Mouse (Mus musculus) mouse embryonic stem cell (cell line): Measurements from ENCODE around the gene Hhipl2.
"Not testable (repeated sequence)": the region's sequence is repeated elsewhere in the genome, so short reads cannot be mapped to it uniquely, and the experiment has no call there.

Experiments used
- in situ Hi-C, 2 experiments: fragments of 300-500 bp; cut with MboI; formaldehyde crosslinking; loops; 1 replicate in 1 of 2; 3 replicates in 1 of 2; pipeline ENCODE4 v1.14.3; 2019 to 2020; ENCODE audit warnings: low sequenced_read_pairs in 2 of 2, low pct_unique_long_range_greater_than_20kb in 1 of 2, mixed read lengths in 1 of 2; ENCODE audit not compliant: unreplicated experiment in 1 of 2

Hhipl2 gene

GRCm38 (mm10) chr1:183417873-183418272, at the start of gene Hhipl2:
Hhipl2 (plus strand) TSS chr1:183418215.
- in situ Hi-C loops = no loop called here

- in situ Hi-C loops = no loop called here
These were observed 49.2 kb upstream of the Hhipl2 start for GRCm38 (mm10) chr1:183368601-183369400.

GRCm38 (mm10) chr1:183369427-183370014, 48.5 kb upstream of the Hhipl2 start, which contains the start of gene Mia3:
Mia3 (minus strand) TSS chr1:183369553.
- in situ Hi-C loops = no loop called here

GRCm38 (mm10) chr1:183374728-183375127, 43.3 kb upstream of the Hhipl2 start:
- in situ Hi-C loops = no loop called here

- in situ Hi-C loops = no loop called here
These were observed 41.0 kb upstream of the Hhipl2 start for GRCm38 (mm10) chr1:183377045-183377444.

GRCm38 (mm10) chr1:183378321-183378941, 39.6 kb upstream of the Hhipl2 start:
- in situ Hi-C loops = no loop called here

DNA sequence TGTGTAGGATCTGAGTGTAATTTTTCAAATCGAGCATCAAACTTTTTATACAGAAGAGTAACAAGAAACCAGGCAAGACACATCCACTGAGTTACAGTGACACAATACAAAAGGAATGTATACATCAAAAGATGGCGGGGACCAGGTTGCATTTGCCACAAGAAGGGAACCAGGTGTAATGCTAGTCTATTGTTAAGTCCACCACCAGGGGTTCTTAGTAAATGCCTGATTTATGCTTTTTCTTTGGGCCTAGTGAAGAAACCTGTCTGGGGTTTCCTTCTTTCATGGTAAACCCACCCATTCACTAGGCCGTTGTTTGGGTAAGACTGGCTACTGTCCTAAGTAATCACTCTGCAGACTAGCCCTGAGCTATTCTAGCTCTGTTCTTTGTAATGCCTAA, 38.6 kb upstream of the Hhipl2 start:
- in situ Hi-C loops = not testable (repeated sequence)

DNA sequence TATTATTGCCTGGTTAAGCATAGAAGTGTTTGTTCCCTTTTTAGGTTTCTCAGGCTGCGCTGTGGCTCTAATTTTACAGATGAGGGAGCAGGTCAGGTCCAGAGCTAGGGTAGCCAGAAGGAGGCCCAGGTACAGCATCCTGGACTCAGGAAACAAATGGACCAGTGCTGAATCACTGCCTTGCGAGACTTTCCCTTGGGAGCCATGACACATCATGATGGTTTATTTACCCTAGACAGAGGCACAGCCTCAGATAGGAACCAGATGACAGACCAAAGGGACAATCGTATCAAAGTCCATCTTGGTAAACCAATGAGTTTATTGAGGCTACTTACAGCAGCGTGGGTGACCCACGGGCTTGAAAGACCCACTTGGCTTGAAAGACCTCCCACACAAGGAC, 36.2 kb upstream of the Hhipl2 start:
- in situ Hi-C loops = no loop called here

DNA sequence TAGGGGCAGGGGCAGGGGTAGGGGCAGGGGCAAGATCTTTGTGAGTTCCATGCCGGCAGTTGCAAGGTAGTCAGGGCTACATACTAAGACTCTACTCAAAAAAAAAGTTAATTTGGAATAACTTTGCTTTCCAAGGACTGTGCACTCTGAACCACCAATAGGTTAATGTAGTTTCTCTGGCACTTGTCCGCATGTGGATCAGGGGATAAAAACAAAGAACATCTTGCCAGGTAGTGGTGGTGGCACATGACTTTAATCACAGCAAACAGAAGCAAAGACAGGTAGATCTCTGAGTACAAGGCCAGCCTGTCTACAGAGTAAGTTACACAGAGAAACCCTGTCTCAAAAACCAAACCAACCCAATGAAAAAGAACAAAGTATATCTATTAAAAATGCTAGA, 35.4 kb upstream of the Hhipl2 start:
- in situ Hi-C loops = no loop called here

GRCm38 (mm10) chr1:183387421-183387820, 30.6 kb upstream of the Hhipl2 start:
- in situ Hi-C loops = not testable (repeated sequence)

GRCm38 (mm10) chr1:183388426-183389406, 29.3 kb upstream of the Hhipl2 start, which contains the start of gene Taf1a:
Taf1a (plus strand) TSS chr1:183388981.
- in situ Hi-C loops = no loop called here

- in situ Hi-C loops = no loop called here
These were observed 14.6 kb upstream of the Hhipl2 start for GRCm38 (mm10) chr1:183403396-183403795.

DNA sequence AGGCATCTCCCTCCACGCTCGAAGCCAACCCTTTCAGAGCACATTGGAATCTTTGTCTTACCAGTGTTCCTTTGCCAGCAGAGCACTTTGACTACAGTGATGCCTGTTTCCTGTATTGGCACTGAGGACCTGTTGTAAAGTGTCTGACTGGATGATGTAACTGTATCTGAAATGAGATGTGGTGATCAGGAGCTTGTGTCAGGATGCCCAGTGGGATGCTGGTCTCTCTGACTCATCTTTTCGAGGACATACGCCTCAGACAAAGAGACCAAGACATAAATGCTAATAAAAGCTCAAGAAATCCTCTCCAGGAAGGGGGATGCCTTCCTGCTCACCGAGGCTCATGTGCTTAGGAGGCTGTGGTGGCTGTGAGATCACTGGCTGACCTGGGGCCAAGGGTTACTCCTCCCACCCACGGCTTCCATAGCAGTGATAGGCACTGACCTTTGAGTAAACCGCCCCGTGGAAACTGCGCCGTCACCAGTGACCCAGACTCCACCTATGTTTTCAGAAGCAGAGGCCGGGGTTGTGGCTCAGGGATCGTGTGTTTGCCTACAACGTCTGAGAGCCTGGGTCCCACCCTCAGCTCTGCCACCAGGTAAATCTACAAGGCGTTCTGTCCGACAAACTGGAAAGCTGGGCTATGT, 3.8 kb upstream of the Hhipl2 start:
- in situ Hi-C loops = no loop called here

DNA sequence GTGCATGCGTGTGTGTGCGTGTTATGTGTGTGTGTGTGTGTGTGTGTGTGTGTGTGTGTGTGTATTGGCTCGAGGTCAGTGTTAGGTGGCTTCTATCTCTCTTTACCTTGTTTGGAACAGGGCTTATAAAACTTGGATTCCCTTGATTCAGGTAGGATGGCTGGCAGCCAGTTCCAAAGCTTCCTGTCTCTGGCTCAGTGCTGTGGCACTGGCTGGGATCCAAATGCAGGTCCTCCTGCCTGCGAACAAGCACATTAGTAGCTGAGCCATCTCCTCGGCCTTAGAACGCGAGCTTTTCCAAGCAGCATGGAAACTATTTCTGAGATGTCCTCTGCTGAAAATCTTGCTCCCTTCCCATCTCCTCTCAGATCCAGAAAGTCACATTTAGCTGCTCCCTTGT, 1.7 kb downstream of the Hhipl2 start:
- in situ Hi-C loops = loop anchor here in 1 of 2 experiments (5.0 kb wide), 1 partner anchor 67 kb away; no protein-coding TSS in a partner anchor

GRCm38 (mm10) chr1:183420296-183420695, 2.3 kb downstream of the Hhipl2 start:
- in situ Hi-C loops = loop anchor here in 1 of 2 experiments (5.0 kb wide), 1 partner anchor 68 kb away; no protein-coding TSS in a partner anchor

- in situ Hi-C loops = loop anchor here in 1 of 2 experiments (5.0 kb wide), 1 partner anchor 72 kb away; no protein-coding TSS in a partner anchor
These were observed 6.1 kb downstream of the Hhipl2 start for GRCm38 (mm10) chr1:183424100-183424499.

DNA sequence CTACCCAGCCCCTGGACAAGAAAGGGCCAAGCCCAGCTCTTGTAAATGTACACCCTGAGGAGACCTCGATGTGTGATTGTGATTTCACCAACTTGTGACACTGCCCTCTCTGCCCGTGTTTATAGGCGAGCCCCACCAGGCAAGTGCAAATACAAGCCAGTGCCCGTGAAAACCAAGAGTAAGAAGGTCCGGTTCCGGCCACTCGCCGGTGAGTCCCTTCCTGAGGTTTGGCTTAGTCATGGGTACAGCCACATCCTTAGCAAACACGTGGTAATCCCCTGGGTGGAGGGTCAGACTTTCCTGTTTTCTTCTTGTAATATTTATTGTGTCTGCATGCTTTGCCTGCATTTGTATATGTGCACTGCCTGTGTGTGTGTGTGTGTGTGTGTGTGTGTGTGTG, 16.9 kb downstream of the Hhipl2 start:
- in situ Hi-C loops = no loop called here

DNA sequence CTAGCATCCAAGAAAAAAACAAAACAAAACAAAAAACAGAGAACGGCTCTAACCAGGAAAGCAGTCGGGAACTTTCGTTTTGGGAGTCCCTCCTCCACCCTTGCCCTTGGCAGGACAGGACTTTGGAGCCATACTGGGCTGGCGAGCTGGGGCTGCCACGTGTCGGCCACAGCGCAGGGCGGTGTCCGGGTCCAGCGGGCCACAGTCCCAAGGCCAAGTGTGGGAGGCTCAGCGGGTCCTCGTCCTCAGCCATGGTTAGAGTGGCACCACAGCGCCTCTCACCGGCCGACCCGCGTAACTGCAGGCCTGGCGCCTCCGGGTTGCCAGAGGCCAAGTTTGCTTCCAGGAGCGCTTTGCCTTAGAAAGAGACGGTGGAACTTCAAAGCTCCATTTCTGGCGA, 21.0 kb downstream of the Hhipl2 start:
- in situ Hi-C loops = no loop called here
